Mouse (Mus musculus) MEL (cell line): ENCODE results near the gene Lhx5. TPM values are rescaled to one million over a fixed set of nuclear protein-coding genes. Genes with fewer than 3 reads are reported as not detected.

Experiments used
- DNase-seq: peaks from one replicate; pipeline ENCODE4 v3.0.0; 2011; ENCODE audit warnings: low read depth, low spot score
- H3K27ac ChIP-seq: 2 replicates; pipeline ENCODE4 v1.5.1; 2012; ENCODE audit warnings: low read depth, mild to moderate bottlenecking, control low read depth, low read length, moderate library complexity; ENCODE audit not compliant: control insufficient read depth
- H3K27me3 ChIP-seq, 2 experiments: fragments of 150-350 bp in 1 of 2; sonication (generic) in 1 of 2; 2 replicates each; pipeline ENCODE4 v1.6.1; 2012; ENCODE audit warnings: low read length in 2 of 2, mild to moderate bottlenecking in 2 of 2, improper control_type of control experiment in 1 of 2, moderate library complexity in 1 of 2; ENCODE audit not compliant: insufficient read depth in 2 of 2, control insufficient read depth in 1 of 2
- H3K36me3 ChIP-seq, 2 experiments: 2 replicates each; pipeline ENCODE4 v1.6.1; 2012 to 2014; ENCODE audit warnings: low read length in 2 of 2, improper control_type of control experiment in 1 of 2, inconsistent platforms in 1 of 2, mild to moderate bottlenecking in 1 of 2; ENCODE audit not compliant: insufficient read depth in 2 of 2, control insufficient read depth in 1 of 2
- H3K4me1 ChIP-seq, 2 experiments: fragments of 150-350 bp in 1 of 2; sonication (generic) in 1 of 2; 2 replicates each; pipeline ENCODE4 v1.6.1; 2012; ENCODE audit warnings: low read length in 2 of 2, improper control_type of control experiment in 1 of 2, mild to moderate bottlenecking in 1 of 2; ENCODE audit not compliant: insufficient read depth in 2 of 2, control insufficient read depth in 1 of 2
- H3K4me3 ChIP-seq, 2 experiments: fragments of 150-350 bp in 1 of 2; sonication (generic) in 1 of 2; 2 replicates each; pipeline ENCODE4 v1.5.1; 2012; ENCODE audit warnings: low read depth in 2 of 2, low read length in 2 of 2, mild to moderate bottlenecking in 2 of 2, moderate library complexity in 2 of 2, control low read depth in 1 of 2, improper control_type of control experiment in 1 of 2; ENCODE audit not compliant: control insufficient read depth in 1 of 2, insufficient read depth in 1 of 2
- H3K79me2 ChIP-seq: 2 replicates; pipeline ENCODE4 v1.6.1; 2012; ENCODE audit warnings: mild to moderate bottlenecking, low read length, moderate library complexity; ENCODE audit not compliant: control insufficient read depth, poor library complexity, insufficient read depth
- H3K9ac ChIP-seq: 2 replicates; pipeline ENCODE4 v1.6.1; 2012; ENCODE audit warnings: low read depth, mild to moderate bottlenecking, control low read depth, low read length, moderate library complexity; ENCODE audit not compliant: control insufficient read depth, poor library complexity, severe bottlenecking
- H3K9me3 ChIP-seq: fragments of 150-350 bp; sonication (generic); replicated peaks from 2 replicates; pipeline ENCODE4 v1.6.1; 2012; ENCODE audit warnings: mild to moderate bottlenecking, low read length, improper control_type of control experiment, moderate library complexity; ENCODE audit not compliant: insufficient read depth
- CTCF ChIP-seq, 3 experiments: IDR thresholded peaks in 2 of 3; conservative IDR thresholded peaks in 1 of 3; 2 replicates each; pipeline ENCODE4 v1.5.1; 2011 to 2012; ENCODE audit warnings: low read length in 3 of 3, low read depth in 2 of 3, mild to moderate bottlenecking in 2 of 3, improper control_type of control experiment in 1 of 3, inconsistent platforms in 1 of 3, mixed read lengths in 1 of 3, moderate library complexity in 1 of 3; ENCODE audit not compliant: control insufficient read depth in 1 of 3, insufficient read depth in 1 of 3, poor library complexity in 1 of 3, severe bottlenecking in 1 of 3
- E2F4 ChIP-seq: IDR thresholded peaks from 2 replicates; pipeline ENCODE4 v1.6.1; 2011; ENCODE audit warnings: low read depth, low read length, improper control_type of control experiment, borderline replicate concordance
- EP300 ChIP-seq, 2 experiments: IDR thresholded peaks; 2 replicates each; pipeline ENCODE4 v1.6.1; 2011; ENCODE audit warnings: improper control_type of control experiment in 2 of 2, low read length in 2 of 2, low read depth in 1 of 2, mild to moderate bottlenecking in 1 of 2
- ETS1 ChIP-seq: IDR thresholded peaks from 2 replicates; pipeline ENCODE4 v1.6.1; 2012; ENCODE audit warnings: low read depth, mild to moderate bottlenecking, inconsistent platforms, low read length, improper control_type of control experiment, moderate library complexity
- GABPA ChIP-seq: IDR thresholded peaks from 2 replicates; pipeline ENCODE4 v1.6.1; 2012; ENCODE audit warnings: low read depth, mild to moderate bottlenecking, inconsistent platforms, low read length, improper control_type of control experiment, moderate library complexity
- HCFC1 ChIP-seq: IDR thresholded peaks from 2 replicates; pipeline ENCODE4 v1.6.1; 2012; ENCODE audit warnings: low read depth, mild to moderate bottlenecking, inconsistent platforms, low read length, improper control_type of control experiment, moderate library complexity
- JUND ChIP-seq: IDR thresholded peaks from 2 replicates; pipeline ENCODE4 v1.6.1; 2011; ENCODE audit warnings: low read depth, mild to moderate bottlenecking, improper control_type of control experiment, low read length
- MXI1 ChIP-seq: IDR thresholded peaks from 2 replicates; pipeline ENCODE4 v1.6.1; 2011; ENCODE audit warnings: mild to moderate bottlenecking, low read depth, low read length, improper control_type of control experiment
- MYC ChIP-seq: IDR thresholded peaks from 2 replicates; pipeline ENCODE4 v1.6.1; 2011; ENCODE audit warnings: low read depth, mild to moderate bottlenecking, low read length, improper control_type of control experiment, moderate library complexity
- NELFE ChIP-seq: IDR thresholded peaks from 2 replicates; pipeline ENCODE4 v1.6.1; 2011; ENCODE audit warnings: low read depth, low read length, improper control_type of control experiment
- POLR2AphosphoS5 ChIP-seq: IDR thresholded peaks from 2 replicates; pipeline ENCODE4 v1.6.1; 2012; ENCODE audit warnings: low read depth, borderline replicate concordance, mild to moderate bottlenecking, inconsistent platforms, low read length, moderate library complexity, mixed read lengths
- RAD21 ChIP-seq: IDR thresholded peaks from 2 replicates; pipeline ENCODE4 v1.6.1; 2011; ENCODE audit warnings: mild to moderate bottlenecking, low read depth, low read length, improper control_type of control experiment
- RCOR1 ChIP-seq: IDR thresholded peaks from 2 replicates; pipeline ENCODE4 v1.6.1; 2012; ENCODE audit warnings: low read depth, mild to moderate bottlenecking, inconsistent platforms, low read length, improper control_type of control experiment
- TAL1 ChIP-seq: IDR thresholded peaks from 2 replicates; pipeline ENCODE4 v1.6.1; 2012; ENCODE audit warnings: mild to moderate bottlenecking, inconsistent platforms, low read length, moderate library complexity, mixed read lengths
- TBP ChIP-seq: IDR thresholded peaks from 2 replicates; pipeline ENCODE4 v1.8.0; 2011; ENCODE audit warnings: low read depth, low read length, improper control_type of control experiment
- UBTF ChIP-seq: IDR thresholded peaks from 2 replicates; pipeline ENCODE4 v1.6.1; 2012; ENCODE audit warnings: low read depth, mild to moderate bottlenecking, inconsistent platforms, low read length, improper control_type of control experiment, moderate library complexity, borderline replicate concordance; ENCODE audit not compliant: insufficient read depth
- USF2 ChIP-seq, 2 experiments: IDR thresholded peaks; 2 replicates each; pipeline ENCODE4 v1.6.1; 2011 to 2012; ENCODE audit warnings: improper control_type of control experiment in 2 of 2, low read length in 2 of 2, borderline replicate concordance in 1 of 2, inconsistent platforms in 1 of 2, low read depth in 1 of 2, mild to moderate bottlenecking in 1 of 2; ENCODE audit not compliant: insufficient read depth in 1 of 2
- ZC3H11A ChIP-seq: IDR thresholded peaks from 2 replicates; pipeline ENCODE4 v1.6.1; 2012; ENCODE audit warnings: low read depth, mild to moderate bottlenecking, inconsistent platforms, low read length, improper control_type of control experiment
- ZKSCAN1 ChIP-seq: IDR thresholded peaks from 2 replicates; pipeline ENCODE4 v1.6.1; 2012; ENCODE audit warnings: low read depth, mild to moderate bottlenecking, inconsistent platforms, low read length, improper control_type of control experiment, moderate library complexity
- ZNF384 ChIP-seq: IDR thresholded peaks from 2 replicates; pipeline ENCODE4 v1.6.1; 2012; ENCODE audit warnings: low read depth, mild to moderate bottlenecking, inconsistent platforms, low read length, improper control_type of control experiment
- polyA plus RNA-seq, 2 experiments: library from polyadenylated mRNA; stranded (reverse) in 1 of 2; unstranded in 1 of 2; fragments of >175 nt in 1 of 2; fragments of >200 nt in 1 of 2; gene quantifications; 2 replicates each; pipeline versions ENCODE4 v1.2.1 to v1.2.4; 2012; ENCODE audit warnings: low replicate concordance in 2 of 2, low read depth in 1 of 2; ENCODE audit not compliant: insufficient read length in 2 of 2, insufficient read depth in 1 of 2, missing spikeins in 1 of 2
- total RNA-seq: library from RNA; depleted of rRNA; stranded (reverse); fragments of 300-350 nt; gene quantifications from 2 replicates; pipeline ENCODE4 v1.2.3, GENCODE M21; 2012

The Lhx5 gene
- total and polyA plus RNA-seq, 3 experiments: not detected

GRCm38 (mm10) chr5:120420106-120420505 is 11.4 kb upstream of the Lhx5 start:
- no peaks in the 10 kb centered on the region for H3K27me3 ChIP-seq
- no peak overlapping the region for H3K4me3 ChIP-seq
- no peaks in the 10 kb centered on the region for H3K9me3 ChIP-seq
- no peak for TF ChIP-seq TAL1
- no peak for TF ChIP-seq EP300 (IDR thresholded peaks at IDR 0.05; ENCODE audit: low read depth in 1 of 2, low read length in 2 of 2)
- TF ChIP-seq GABPA: no peak
- no peak for TF ChIP-seq CTCF (IDR thresholded peaks at IDR 0.05 in 2 of 3, conservative IDR thresholded peaks at IDR 0.05 in 1 of 3; ENCODE audit: control insufficient read depth in 1 of 3, insufficient read depth in 1 of 3, low read depth in 2 of 3, low read length in 3 of 3, poor library complexity in 1 of 3, severe bottlenecking in 1 of 3)
- no peak for TF ChIP-seq ZKSCAN1
- no peak for TF ChIP-seq POLR2AphosphoS5
- no peak for TF ChIP-seq TBP
- no peak for TF ChIP-seq NELFE
- TF ChIP-seq E2F4: no peak
- no peak for TF ChIP-seq ETS1
- no peak for TF ChIP-seq JUND
- no peak for TF ChIP-seq RCOR1
- TF ChIP-seq HCFC1: no peak
- TF ChIP-seq, all 39 proteins: peak for 0
- H3K79me2 ChIP-seq: no peaks in the 10 kb centered on the region
- H3K4me1 ChIP-seq: no peaks in the 10 kb centered on the region
- no peak overlapping the region for H3K9ac ChIP-seq
- H3K36me3 ChIP-seq: no peaks in the 10 kb centered on the region
- no peak overlapping the region for H3K27ac ChIP-seq
- no peak for DNase-seq

GRCm38 (mm10) chr5:120424039-120424438 is 7.5 kb upstream of the Lhx5 start:
- no peak overlapping the region for H3K27ac ChIP-seq
- no peaks in the 10 kb centered on the region for H3K9me3 ChIP-seq
- H3K9ac ChIP-seq: no peak overlapping the region
- peak; percentile 47 for DNase-seq
- no peaks in the 10 kb centered on the region for H3K4me1 ChIP-seq
- no peaks in the 10 kb centered on the region for H3K27me3 ChIP-seq
- no peaks in the 10 kb centered on the region for H3K36me3 ChIP-seq
- no peak overlapping the region for H3K4me3 ChIP-seq
- H3K79me2 ChIP-seq: no peaks in the 10 kb centered on the region
- no peak for TF ChIP-seq POLR2AphosphoS5
- TF ChIP-seq JUND: no peak
- TF ChIP-seq MYC: no peak
- no peak for TF ChIP-seq TAL1
- TF ChIP-seq RCOR1: no peak
- TF ChIP-seq, all 39 proteins: peak for 0

- H3K9ac ChIP-seq: no peak overlapping the region
- no peaks in the 10 kb centered on the region for H3K36me3 ChIP-seq
- no peaks in the 10 kb centered on the region for H3K79me2 ChIP-seq
- no peaks in the 10 kb centered on the region for H3K27me3 ChIP-seq
- no peaks in the 10 kb centered on the region for H3K9me3 ChIP-seq
- TF ChIP-seq UBTF (no peak), ETS1 (no peak), RAD21 (no peak), TAL1 (no peak), MXI1 (no peak), POLR2AphosphoS5 (no peak), ZNF384 (no peak), E2F4 (no peak), ZC3H11A (no peak), USF2 (IDR thresholded peaks at IDR 0.05; ENCODE audit: borderline replicate concordance in 1 of 2, insufficient read depth in 1 of 2, low read depth in 1 of 2, low read length in 2 of 2) (no peak), EP300 (IDR thresholded peaks at IDR 0.05; ENCODE audit: low read depth in 1 of 2, low read length in 2 of 2) (no peak), RCOR1 (no peak)
- no peak overlapping the region for H3K4me3 ChIP-seq
- H3K4me1 ChIP-seq: no peaks in the 10 kb centered on the region
- no peak for DNase-seq
- H3K27ac ChIP-seq: no peak overlapping the region
Measured at GRCm38 (mm10) chr5:120424657-120425056, 6.8 kb upstream of the Lhx5 start.
